9 mouse cellular contexts compared by ENCODE assay signal in the genomic region with DNA sequence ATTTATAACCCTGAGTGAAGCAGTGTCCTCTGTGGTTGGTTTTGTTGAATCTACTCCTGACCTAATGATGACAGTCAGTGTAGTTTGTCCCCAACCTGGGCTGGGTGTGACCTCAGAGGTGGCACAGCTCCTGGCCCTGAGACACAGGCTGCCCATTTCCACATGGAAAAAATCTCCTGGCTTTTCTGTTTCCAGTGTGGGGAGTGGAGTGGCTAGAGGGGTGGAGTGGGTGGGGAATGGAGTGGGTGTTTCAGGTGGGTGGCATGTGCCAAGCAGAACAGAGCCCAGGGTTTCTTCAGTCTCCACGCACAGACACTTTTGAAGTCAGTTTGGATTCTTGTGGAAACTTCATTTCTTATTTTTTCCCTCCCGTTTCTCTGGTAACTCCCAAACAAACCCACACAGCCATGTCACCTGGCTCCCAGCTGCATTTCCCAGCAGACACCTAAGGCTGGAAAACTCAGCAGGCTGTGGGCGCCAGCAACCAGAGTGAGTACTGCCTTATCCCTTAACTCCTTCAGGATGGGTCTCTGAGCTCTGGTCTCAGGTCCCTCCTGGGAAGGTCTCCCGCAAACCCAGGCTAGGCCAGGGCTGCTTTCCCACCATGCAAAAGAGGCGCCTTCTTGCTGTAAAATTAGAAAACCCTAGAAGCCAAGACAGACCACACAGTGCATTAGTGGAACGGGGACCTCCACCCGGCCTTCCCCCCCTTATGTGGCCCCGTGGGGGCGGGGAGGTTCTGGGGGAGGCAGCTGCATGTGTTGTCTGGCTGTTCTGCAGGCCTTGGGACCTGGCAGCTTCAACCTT. TPM values are rescaled to one million over a fixed set of nuclear protein-coding genes. Genes with fewer than 3 reads are reported as not detected.
DNase-seq lines count a peak whose midpoint lies in the region; ATAC-seq lines count a peak whose summit lies in the region.
"Had no signal": no experiment of that assay in that cellular context is flagged by ENCODE, and none has a peak within 500 bp of the region (broad histone marks: within the 10 kb centered on the region; RNA-seq: fewer than 3 reads in every experiment).

No protein-coding gene starts in this region.

- peak overlapping the region; percentile 80 for H3K27ac ChIP-seq in kidney, embryonic 16.5 days (ENCODE audit: low read length)
- peak overlapping the region; percentile 93 for H3K27ac ChIP-seq in embryonic facial prominence, embryonic 14.5 days (replicated peaks; ENCODE audit: low read depth, low read length)

- WGBS in kidney, embryonic 16.5 days: 55% methylated on average over 9 of the region's 9 CpGs
- WGBS in embryonic facial prominence, embryonic 14.5 days: 40% methylated on average over 8 of the region's 9 CpGs

- peak; percentile 73; the same call in 1 of the 2 replicates for ATAC-seq in kidney, embryonic 16.5 days (ENCODE audit: low FRiP score, low TSS enrichment)
- ATAC-seq in embryonic facial prominence, embryonic 14.5 days (ENCODE audit: low read depth): peak; percentile 92

- H3K9ac ChIP-seq in kidney, embryonic 16.5 days (replicated peaks; ENCODE audit: low read length): no peak overlapping the region; the same call in 1 of the 2 replicates
- 0 out of 2 replicates have a peak overlapping the region, but pooled peaks have one; percentile 9 for H3K9ac ChIP-seq in embryonic facial prominence, embryonic 14.5 days (ENCODE audit: low read depth, low read length)

- H3K27me3 ChIP-seq in kidney, embryonic 16.5 days (ENCODE audit: insufficient read depth, low read length): no peaks in the 10 kb centered on the region
- no peaks in the 10 kb centered on the region for H3K27me3 ChIP-seq in embryonic facial prominence, embryonic 14.5 days (replicated peaks; ENCODE audit: control insufficient read depth, insufficient read depth, low read length)

- peaks cover 3% of the 10 kb centered on the region; the same call in 1 of the 2 replicates for H3K4me1 ChIP-seq in kidney, embryonic 16.5 days (ENCODE audit: insufficient read depth, low read length)
- peaks cover 19% of the 10 kb centered on the region for H3K4me1 ChIP-seq in embryonic facial prominence, embryonic 14.5 days (ENCODE audit: control insufficient read depth, insufficient read depth, low read length)

- no peak overlapping the region for H3K4me3 ChIP-seq in kidney, embryonic 16.5 days (ENCODE audit: low read length)
- no peak overlapping the region for H3K4me3 ChIP-seq in embryonic facial prominence, embryonic 14.5 days (ENCODE audit: low read depth, low read length)
- H3K4me3 ChIP-seq: myocyte had no signal

- no peaks in the 10 kb centered on the region for H3K9me3 ChIP-seq in kidney, embryonic 16.5 days (ENCODE audit: low read length)
- no peaks in the 10 kb centered on the region for H3K9me3 ChIP-seq in embryonic facial prominence, embryonic 14.5 days (ENCODE audit: control insufficient read depth, low read length)

- no peak overlapping the region for H3K4me2 ChIP-seq in kidney, embryonic 16.5 days (replicated peaks; ENCODE audit: low read depth, low read length)
- 0 out of 2 replicates have a peak overlapping the region, but pooled peaks have one; percentile 2 for H3K4me2 ChIP-seq in embryonic facial prominence, embryonic 14.5 days (ENCODE audit: low read depth, low read length)

- intact Hi-C loops in heart, postnatal 25 days (cut with DNase I): no loop called here

- DNase-seq in kidney, adult 8-10 months: no peak
- DNase-seq in embryonic facial prominence, embryonic 14.5 days (ENCODE audit: low spot score): peak; percentile 88
- peak; percentile 41 for DNase-seq in heart, postnatal 25 days (ENCODE audit: low spot score)
- DNase-seq in right cerebral cortex, postnatal 10 days (ENCODE audit: low spot score in 2 of 2): peak; percentile 45 to 52
- DNase-seq in spleen, adult 12 weeks (ENCODE audit: low spot score): no peak
- DNase-seq in cerebellum, postnatal 10 days: no peak
- DNase-seq in Muller cell, postnatal 12 days (ENCODE audit: inconsistent ontology term): no peak

- H3K36me3 ChIP-seq in kidney, embryonic 16.5 days (ENCODE audit: insufficient read depth, low read length): no peaks in the 10 kb centered on the region
- H3K36me3 ChIP-seq in embryonic facial prominence, embryonic 14.5 days (ENCODE audit: control insufficient read depth, insufficient read depth, low read length): no peaks in the 10 kb centered on the region

RNA-seq across cellular contexts. Expression of gene Col6a2, which starts 19.4 kb away (rescaled TPM):
- 68.6 and 91.3 TPM in 2 replicates for polyA plus RNA-seq in kidney, embryonic 16.5 days (2015; fragmentation: Nextera tagmentation; extraction: Ambion mirVana)
- 243 TPM in 2 replicates for polyA plus RNA-seq in embryonic facial prominence, embryonic 14.5 days (2014; fragmentation: Nextera tagmentation; extraction: Ambion mirVana)
- total RNA-seq in heart, postnatal 25 days (2021): 100 to 1,000 TPM in 1 of 2 experiments, 10 to 100 TPM in 1; 94.0 to 106 TPM

Comparison
In these comparisons a context has a peak if more than half of its experiments do, and no peak if none do; other contexts are left out.
1. DNase-seq: peak in embryonic facial prominence, embryonic 14.5 days (single experiment), heart, postnatal 25 days (single experiment) and right cerebral cortex, postnatal 10 days (2 of 2); none in kidney, adult 8-10 months (0 of 2), spleen, adult 12 weeks (single experiment), cerebellum, postnatal 10 days (0 of 2) and Muller cell, postnatal 12 days (single experiment).